Mouse (Mus musculus) midbrain, embryonic 13.5 days (tissue): ENCODE measurements around the gene Trpv2. TPM values are rescaled to one million over a fixed set of nuclear protein-coding genes. Genes with fewer than 3 reads are reported as not detected.

Experiments
- ATAC-seq: fragments of 200-750 bp; cut with Nextera tagmentation; 2 replicates; pipeline ENCODE4 v1.8.0; 2017; ENCODE audit warnings: mild to moderate bottlenecking, moderate TSS enrichment, moderate library complexity
- H3K27ac ChIP-seq: fragments of 300-500 bp; sonication (generic); 2 replicates; pipeline ENCODE4 v1.5.1; 2015; ENCODE audit warnings: inconsistent platforms, mild to moderate bottlenecking, moderate library complexity
- H3K27me3 ChIP-seq: fragments of 300-500 bp; sonication (generic); 2 replicates; pipeline ENCODE4 v1.6.1; 2015; ENCODE audit warnings: mild to moderate bottlenecking, inconsistent platforms
- H3K36me3 ChIP-seq: fragments of 300-500 bp; sonication (generic); 2 replicates; pipeline ENCODE4 v1.6.1; 2015; ENCODE audit warnings: mild to moderate bottlenecking, inconsistent platforms
- H3K4me1 ChIP-seq: fragments of 300-500 bp; sonication (generic); replicated peaks from 2 replicates; pipeline ENCODE4 v1.6.1; 2015; ENCODE audit warnings: inconsistent platforms
- H3K4me2 ChIP-seq: fragments of 300-500 bp; sonication (generic); replicated peaks from 2 replicates; pipeline ENCODE4 v1.6.1; 2015; ENCODE audit warnings: moderate library complexity, mild to moderate bottlenecking, inconsistent platforms
- H3K4me3 ChIP-seq: fragments of 300-500 bp; sonication (generic); replicated peaks from 2 replicates; pipeline ENCODE4 v1.5.1; 2015; ENCODE audit warnings: mild to moderate bottlenecking, inconsistent platforms
- H3K9ac ChIP-seq: fragments of 300-500 bp; sonication (generic); replicated peaks from 2 replicates; pipeline ENCODE4 v1.6.1; 2015; ENCODE audit warnings: mild to moderate bottlenecking, inconsistent platforms
- H3K9me3 ChIP-seq: fragments of 300-500 bp; sonication (generic); 2 replicates; pipeline ENCODE4 v1.6.1; 2016; ENCODE audit warnings: mild to moderate bottlenecking, inconsistent platforms
- WGBS: fragments of 180-500 bp; shearing (Covaris S2); methylation state at CpG from one replicate; pipeline ENCODE4 v1.1.7; 2015; 5-methylcytosine and 5-hydroxymethylcytosine counted together
- polyA plus RNA-seq: library from polyadenylated mRNA; unstranded; fragments of >200 nt; fragmentation: Nextera tagmentation; extraction: Ambion mirVana; gene quantifications from 2 replicates; pipeline ENCODE4 v1.2.1, GENCODE M21; 2015

Gene Trpv2
- polyA plus RNA-seq, 1 experiment from 2014 or later = 20.7 TPM

DNA sequence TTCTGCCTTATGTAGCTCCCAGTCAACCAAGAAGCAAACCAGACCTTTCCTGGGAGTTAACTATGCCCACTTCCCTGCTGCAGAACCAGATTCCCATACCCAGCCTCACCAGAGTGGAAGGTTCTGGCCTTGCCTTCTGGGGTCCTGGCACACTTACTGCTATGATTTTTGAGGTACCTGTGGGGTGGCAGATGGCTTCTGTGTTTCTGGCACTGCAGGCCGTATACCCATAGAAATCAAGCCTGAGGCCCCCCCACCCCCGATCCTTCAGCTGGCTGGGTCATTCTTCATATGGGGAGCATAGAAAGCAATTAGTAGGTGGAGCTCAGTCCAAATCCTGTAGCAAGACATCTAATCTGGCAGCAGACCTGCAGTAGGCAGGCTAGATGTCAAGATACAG lies 16.7 kb downstream of the Trpv2 start:
- Histone ChIP-seq H3K27me3 (no peaks in the 10 kb centered on the region), H3K9me3 (no peaks in the 10 kb centered on the region), H3K4me2 (no peak overlapping the region), H3K4me3 (no peak overlapping the region), H3K27ac (no peak overlapping the region), H3K4me1 (no peaks in the 10 kb centered on the region), H3K9ac (no peak overlapping the region), H3K36me3 (peaks cover 26% of the 10 kb centered on the region)
- WGBS = 93% methylated on average over 2 of the region's 2 CpGs
- ATAC-seq = no peak

DNA sequence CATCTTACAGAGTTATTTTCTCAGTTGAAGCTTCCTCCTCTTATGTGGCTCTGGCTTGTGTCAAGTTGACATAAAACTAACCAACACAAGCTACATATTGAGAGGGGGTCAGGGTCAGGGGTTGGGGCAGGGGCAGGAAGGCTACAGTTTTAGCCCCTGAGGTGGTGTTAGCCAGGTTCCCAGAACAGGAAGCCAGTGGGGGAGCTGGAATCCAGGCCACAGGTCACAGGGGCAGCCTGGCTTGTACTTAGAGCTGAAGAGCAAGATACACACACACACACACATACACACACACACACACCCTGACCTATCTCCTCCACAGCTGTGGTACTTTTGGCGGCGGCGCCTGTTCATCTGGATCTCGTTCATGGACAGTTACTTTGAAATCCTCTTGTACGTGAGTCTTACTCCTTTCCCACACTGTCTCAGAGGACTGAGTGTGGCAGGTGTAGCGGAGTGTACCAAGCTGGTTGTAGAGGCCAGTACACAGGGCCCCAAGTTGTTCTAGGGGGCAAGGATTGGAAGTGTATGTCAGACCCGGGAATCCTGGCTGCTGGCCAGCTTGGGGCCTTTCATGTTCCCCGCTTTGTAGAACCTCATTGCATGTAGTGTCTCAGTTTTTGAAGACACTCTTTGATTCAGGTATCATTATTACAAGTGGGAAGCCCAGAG lies 17.8 kb downstream of the Trpv2 start:
- H3K4me1 ChIP-seq = no peaks in the 10 kb centered on the region
- no peak overlapping the region for H3K27ac ChIP-seq
- 0 out of 2 replicates have a peak, but pooled peaks cover 3% of the 10 kb centered on the region for H3K27me3 ChIP-seq
- no peaks in the 10 kb centered on the region for H3K9me3 ChIP-seq
- no peak overlapping the region for H3K4me3 ChIP-seq
- 85% methylated on average over 8 of the region's 8 CpGs for WGBS
- ATAC-seq = no peak
- H3K4me2 ChIP-seq = no peak overlapping the region
- H3K9ac ChIP-seq = no peak overlapping the region
- H3K36me3 ChIP-seq = peaks cover 23% of the 10 kb centered on the region

DNA sequence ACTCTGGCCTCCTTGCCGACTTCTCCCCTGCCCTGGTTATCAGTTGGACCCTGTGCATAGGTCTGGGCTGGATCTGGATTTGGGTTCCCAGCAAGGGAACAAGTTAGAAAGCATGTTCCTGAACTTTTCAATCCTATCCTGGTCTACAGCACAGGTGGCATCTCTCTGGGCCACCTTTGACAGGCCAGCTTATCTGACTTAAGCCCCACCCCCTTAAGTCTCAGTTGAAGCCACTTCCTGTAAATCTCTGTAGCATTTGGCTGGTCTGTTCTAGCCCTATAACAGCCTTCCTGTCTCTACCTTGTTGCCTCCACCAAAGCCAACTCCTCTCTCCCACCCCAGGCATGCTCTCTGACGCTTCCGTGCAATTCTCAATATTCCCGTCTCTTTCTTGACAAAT lies 24.3 kb downstream of the Trpv2 start:
- Histone ChIP-seq H3K27ac (no peak overlapping the region), H3K27me3 (0 out of 2 replicates have a peak, but pooled peaks cover 4% of the 10 kb centered on the region), H3K4me3 (no peak overlapping the region), H3K4me2 (no peak overlapping the region), H3K4me1 (peaks cover 10% of the 10 kb centered on the region), H3K36me3 (peaks cover 5% of the 10 kb centered on the region; the same call in 1 of the 2 replicates), H3K9ac (no peak overlapping the region), H3K9me3 (no peaks in the 10 kb centered on the region)
- ATAC-seq = no peak
- WGBS = 88% methylated on average over 4 of the region's 4 CpGs

DNA sequence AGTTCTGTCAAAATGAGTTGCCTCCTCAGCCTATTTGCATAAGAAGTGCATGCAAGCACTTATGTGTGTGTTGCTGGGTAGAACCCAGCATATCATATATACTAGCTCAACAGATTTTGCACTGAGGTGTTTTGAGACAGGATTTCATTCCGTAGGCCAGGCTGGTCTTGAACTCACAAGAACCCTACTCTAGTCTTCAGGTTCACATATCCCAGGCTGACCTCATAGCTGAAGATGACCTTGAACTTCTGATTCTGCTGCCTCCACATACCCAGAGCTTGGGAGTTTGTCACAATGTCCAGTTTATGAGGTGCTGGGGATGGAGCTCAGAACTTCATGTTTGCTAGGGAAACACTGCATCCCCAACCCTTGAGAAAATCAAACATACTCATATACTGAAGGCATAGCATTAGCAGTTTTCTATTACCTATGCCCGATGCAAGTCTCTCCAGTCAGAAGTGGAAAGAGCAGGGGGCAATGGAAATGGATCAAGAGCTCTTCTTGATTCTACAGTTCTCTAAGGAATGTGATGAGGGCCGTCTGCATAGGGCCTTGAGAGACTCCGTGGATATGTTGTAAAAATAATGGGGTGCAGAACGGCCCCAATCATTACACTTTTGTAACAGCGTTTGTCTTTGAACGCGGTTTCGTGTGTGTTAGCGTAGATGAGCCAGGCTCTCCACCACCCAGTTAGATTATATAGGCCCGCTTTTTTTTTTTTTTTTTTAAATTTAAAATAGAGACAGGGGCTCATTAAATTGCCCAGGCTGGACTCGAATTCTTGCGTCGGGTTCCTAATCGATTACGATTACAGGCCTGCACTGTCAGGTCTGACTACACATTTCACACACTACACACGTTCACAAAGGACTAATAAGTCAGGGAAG lies 27.7 kb downstream of the Trpv2 start:
- WGBS = 12% methylated on average over 17 of the region's 17 CpGs
- 0 out of 2 replicates have a peak, but pooled peaks cover 2% of the 10 kb centered on the region for H3K27me3 ChIP-seq
- peak overlapping the region; percentile 69 for H3K4me3 ChIP-seq
- H3K36me3 ChIP-seq = peaks cover 29% of the 10 kb centered on the region
- peak overlapping the region; percentile 93 for H3K9ac ChIP-seq
- ATAC-seq = no peak; the same call in 1 of the 2 replicates
- H3K27ac ChIP-seq = peak overlapping the region; percentile 91
- H3K9me3 ChIP-seq = no peaks in the 10 kb centered on the region
- peak overlapping the region; percentile 53 for H3K4me2 ChIP-seq
- H3K4me1 ChIP-seq = peaks cover 44% of the 10 kb centered on the region

DNA sequence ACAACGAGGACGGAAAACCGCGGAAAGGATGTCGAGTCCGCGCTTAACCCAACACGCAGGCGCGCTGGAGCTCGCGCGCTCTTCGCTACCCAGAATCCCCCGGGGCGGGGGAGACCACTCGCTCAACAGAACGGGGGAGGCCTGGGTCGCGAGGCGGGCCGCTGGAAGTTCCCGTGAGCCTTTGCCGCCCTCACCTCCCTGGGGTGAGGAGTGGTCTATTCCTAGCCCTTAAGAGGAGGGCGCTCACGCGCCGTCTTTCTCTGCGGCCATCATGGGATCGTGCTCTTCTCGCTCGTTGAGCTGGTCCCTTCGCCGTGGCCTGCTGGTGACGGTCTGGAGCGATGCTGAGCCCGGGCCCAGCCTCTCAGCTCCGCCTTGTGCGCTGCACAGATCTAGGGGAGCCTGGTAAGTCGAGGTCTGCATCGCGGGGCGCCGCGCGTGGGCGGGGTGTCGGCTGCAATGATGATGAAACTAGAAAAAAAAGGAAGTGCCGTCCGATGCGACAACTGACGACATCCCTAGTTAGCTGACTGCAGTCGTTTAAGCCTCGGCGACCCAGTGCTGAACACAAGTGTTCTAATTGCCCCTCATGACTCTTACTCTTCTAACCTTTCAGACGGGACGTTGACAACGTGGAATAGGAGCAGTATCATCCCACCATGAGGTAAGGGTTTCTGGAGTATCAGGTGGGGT lies 28.5 kb downstream of the Trpv2 start:
- ATAC-seq = peak; percentile 95
- peaks cover 51% of the 10 kb centered on the region for H3K4me1 ChIP-seq
- WGBS = under 1% methylated on average over 58 of the region's 58 CpGs

DNA sequence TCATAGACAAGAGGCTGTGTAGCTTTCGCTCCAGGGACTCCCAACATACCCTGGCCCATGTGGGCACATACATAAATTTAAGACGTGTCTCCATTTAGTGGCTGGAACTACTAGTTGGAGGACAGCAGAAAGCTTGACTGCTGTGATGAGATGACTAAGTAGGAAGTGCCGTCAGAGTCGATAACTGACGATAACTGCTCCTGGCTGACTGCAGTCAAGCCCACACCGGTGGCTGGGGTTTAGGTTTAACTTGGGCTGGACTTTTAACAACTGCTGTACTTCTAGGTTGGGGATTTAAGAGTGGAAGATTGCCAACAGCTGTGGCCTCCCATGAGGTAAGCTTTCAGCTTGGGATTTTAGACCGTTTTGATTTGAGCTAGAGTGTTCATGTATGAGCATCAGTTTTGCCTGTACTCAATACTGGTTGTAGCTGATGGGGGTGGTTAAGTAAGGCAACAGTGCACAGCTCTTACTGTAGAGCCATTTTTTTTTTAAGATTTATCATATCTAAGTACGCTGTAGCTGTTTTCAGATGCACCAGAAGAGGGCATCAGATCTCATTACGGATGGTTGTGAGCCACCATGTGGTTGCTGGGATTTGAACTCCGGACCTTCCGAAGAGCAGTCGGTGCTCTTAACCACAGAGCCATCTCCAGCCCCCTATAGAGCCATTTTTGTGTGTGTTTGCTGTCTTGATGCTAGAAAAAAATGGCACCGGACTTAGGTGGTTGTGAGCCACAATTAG lies 29.2 kb downstream of the Trpv2 start:
- H3K27me3 ChIP-seq = no peaks in the 10 kb centered on the region
- ATAC-seq = 0 out of 2 replicates have a peak, but pooled peaks have one; percentile 1
- H3K9ac ChIP-seq = peak overlapping the region; percentile 93
- under 1% methylated on average over 13 of the region's 13 CpGs for WGBS
- peak overlapping the region; percentile 62 for H3K4me2 ChIP-seq
- H3K9me3 ChIP-seq = no peaks in the 10 kb centered on the region
- peaks cover 43% of the 10 kb centered on the region for H3K36me3 ChIP-seq
- peaks cover 53% of the 10 kb centered on the region for H3K4me1 ChIP-seq
- H3K4me3 ChIP-seq = peak overlapping the region; percentile 69
- H3K27ac ChIP-seq = peak overlapping the region; percentile 91

More for the DNA sequence above, 28.5 kb downstream of the Trpv2 start:
- Histone ChIP-seq H3K36me3 (peaks cover 37% of the 10 kb centered on the region), H3K27me3 (no peaks in the 10 kb centered on the region), H3K4me2 (peak overlapping the region; percentile 62), H3K9ac (peak overlapping the region; percentile 93), H3K27ac (peak overlapping the region; percentile 91), H3K9me3 (no peaks in the 10 kb centered on the region), H3K4me3 (peak overlapping the region; percentile 69)

DNA sequence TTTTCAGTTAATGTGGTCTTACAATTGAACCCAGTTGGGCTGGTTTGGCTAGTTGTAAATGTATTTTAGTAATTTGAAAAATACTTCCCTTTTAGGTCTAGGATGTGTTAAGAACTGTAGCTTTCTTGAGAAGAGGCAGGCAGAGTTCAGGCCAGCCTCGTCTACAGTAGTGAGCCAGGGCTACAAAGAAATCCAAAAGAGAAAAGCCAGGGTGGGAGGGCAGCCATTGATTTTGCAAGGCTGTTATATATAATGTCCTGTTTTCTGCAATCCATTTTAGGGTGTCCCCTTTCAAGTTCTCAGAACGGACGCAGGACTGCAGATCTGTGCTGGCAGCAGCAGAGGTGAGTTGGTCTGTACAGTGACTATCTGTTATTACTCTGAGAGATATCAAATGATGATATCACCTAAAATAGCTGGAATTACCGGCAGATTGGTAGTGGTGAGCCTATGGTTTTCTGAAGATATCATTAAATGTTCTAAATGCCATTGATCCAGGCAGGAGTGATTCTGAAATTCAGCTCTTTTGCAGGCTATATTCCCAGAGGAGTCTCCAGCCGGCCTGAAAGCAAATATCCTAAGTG lies 29.9 kb downstream of the Trpv2 start:
- Histone ChIP-seq H3K4me2 (peak overlapping the region; percentile 62), H3K4me1 (peaks cover 53% of the 10 kb centered on the region), H3K9me3 (no peaks in the 10 kb centered on the region), H3K36me3 (peaks cover 50% of the 10 kb centered on the region), H3K27ac (peak overlapping the region; percentile 5), H3K9ac (peak overlapping the region; percentile 93), H3K4me3 (peak overlapping the region; percentile 69), H3K27me3 (no peaks in the 10 kb centered on the region)
- 18% methylated on average over 5 of the region's 5 CpGs for WGBS
- ATAC-seq = no peak

DNA sequence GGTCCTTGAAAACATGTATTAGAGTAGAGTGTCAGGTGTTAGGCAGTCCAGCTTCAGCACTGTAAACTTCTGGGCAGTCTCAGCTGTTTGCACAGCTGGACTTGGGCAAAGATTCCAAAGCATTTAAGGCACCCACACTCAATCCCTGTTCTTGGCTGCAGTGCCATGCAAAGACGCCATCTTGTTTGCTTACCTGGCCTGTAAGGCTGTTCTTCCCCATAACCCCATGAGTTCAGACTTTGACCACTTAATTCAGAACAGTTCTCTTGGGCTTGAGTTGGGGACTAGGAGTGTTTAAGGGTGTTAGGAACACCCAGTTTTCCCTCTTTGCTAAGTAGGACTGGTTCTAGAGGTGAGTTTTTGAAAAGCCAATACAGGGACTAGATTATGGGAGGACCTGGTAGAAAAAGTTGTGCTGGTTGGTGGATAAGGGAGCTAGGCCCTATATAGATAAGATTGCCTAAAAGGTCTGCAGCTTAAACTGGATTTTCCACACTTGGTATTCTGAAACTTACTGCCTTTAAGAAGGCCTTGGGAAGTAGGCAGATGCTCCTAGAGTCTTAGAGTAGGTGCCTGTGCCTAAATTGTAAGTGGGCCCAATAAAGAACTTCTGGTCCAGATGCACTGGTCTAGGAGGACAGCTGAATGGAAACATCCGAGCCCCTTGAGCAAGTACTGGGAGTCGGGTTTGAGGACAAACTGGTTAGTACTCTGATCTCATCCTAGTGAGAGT lies 30.8 kb downstream of the Trpv2 start:
- peak overlapping the region; percentile 5; the same call in 1 of the 2 replicates for H3K27ac ChIP-seq
- no peak for ATAC-seq
- H3K36me3 ChIP-seq = peaks cover 59% of the 10 kb centered on the region
- peak overlapping the region; percentile 69 for H3K4me3 ChIP-seq
- H3K27me3 ChIP-seq = no peaks in the 10 kb centered on the region
- peaks cover 53% of the 10 kb centered on the region for H3K4me1 ChIP-seq
- WGBS = 19% methylated on average over 3 of the region's 3 CpGs
- no peaks in the 10 kb centered on the region for H3K9me3 ChIP-seq
- H3K4me2 ChIP-seq = peak overlapping the region; percentile 62
- peak overlapping the region; percentile 93 for H3K9ac ChIP-seq

DNA sequence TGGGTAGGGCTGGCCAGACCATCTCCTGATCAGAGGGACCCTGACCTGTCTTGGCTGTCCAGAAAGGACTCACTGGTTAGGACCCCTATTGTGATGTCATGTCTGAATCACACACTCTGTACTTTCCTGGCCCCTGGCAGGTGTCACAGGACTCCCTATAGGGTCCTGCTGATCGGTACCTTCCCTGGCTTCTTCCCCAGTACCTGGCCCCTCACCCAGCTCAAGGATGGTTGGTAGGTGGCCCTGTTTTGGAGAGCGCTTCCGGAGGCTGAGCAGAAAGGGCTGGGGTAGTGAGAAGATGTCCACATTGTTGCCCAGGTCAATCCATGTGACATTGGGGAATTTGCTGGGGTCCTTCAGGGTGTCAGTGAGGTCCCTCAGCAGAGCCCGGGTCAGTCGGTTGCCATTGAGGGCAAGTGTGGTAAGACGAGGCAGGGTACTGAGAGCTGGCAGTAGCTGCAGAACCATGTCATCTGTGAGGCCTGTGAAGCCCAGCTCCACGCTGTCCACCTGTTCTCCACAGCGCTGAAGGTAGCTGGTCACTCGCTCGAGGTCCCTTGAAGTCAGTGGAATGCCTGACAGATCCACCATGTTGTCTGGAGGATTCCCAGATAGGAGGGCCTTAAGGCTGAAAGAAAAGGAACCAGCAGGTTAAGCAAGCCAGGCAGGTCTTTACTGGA lies 31.5 kb downstream of the Trpv2 start:
- Histone ChIP-seq H3K9ac (peak overlapping the region; percentile 93), H3K36me3 (peaks cover 66% of the 10 kb centered on the region), H3K27ac (peak overlapping the region; percentile 52), H3K4me3 (peak overlapping the region; percentile 13; the same call in 1 of the 2 replicates), H3K4me1 (peaks cover 53% of the 10 kb centered on the region), H3K27me3 (no peaks in the 10 kb centered on the region), H3K4me2 (peak overlapping the region; percentile 62), H3K9me3 (no peaks in the 10 kb centered on the region)
- ATAC-seq = no peak
- 43% methylated on average over 10 of the region's 10 CpGs for WGBS
